Mouse (Mus musculus): ENCODE results near the gene Tagap1.
A peak's percentile ranks its signal among the peaks of the same experiment; 100 is the strongest.
"Not testable (repeated sequence)": the region's sequence is repeated elsewhere in the genome, so short reads cannot be mapped to it uniquely, and the experiment has no call there.

The Tagap1 gene

DNA sequence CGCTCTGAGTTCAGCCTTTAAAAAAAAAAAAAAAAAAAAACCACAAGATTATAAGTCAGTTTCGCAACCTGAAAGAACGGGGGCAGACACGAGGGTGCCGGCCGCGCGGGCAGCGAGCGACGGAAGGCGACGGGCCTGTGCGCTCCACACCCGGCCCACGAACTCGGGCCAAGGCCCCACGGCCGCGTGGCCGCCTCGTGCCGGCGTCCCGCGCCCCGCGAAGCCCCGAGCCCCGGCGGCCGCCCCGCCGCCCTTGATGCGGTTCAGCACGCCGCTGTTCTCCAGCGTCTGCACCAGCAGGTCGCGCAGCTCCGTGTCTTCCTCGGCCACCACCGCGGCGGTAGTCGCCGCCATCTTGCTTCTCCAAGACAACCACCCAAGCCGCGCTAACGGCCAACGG lies at the start of gene Tagap1:
Gene Tagap1, minus strand, starts transcription at position 381 of the 400 bp plus-strand sequence.
- DNase-seq (ENCODE audit: low read depth, low spot score): not testable (repeated sequence)

DNA sequence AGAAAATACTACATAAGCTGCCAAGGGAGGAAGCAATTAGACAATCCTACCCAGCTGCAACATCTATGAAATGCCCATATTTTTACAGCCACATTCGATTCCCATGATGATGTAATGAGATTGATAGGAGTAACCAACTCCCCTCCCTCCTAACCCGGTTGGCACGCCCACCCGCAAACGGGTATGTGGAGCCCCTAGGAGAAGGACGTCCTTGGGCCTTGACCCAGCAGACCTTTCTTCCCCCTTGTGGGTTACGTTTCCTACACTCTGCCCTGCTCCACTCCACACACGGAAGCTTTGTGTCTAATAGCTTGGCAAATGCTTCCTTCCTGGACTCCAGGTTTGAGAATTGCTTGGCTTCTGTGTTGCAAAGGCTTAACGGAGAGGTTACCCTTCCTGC lies 48.9 kb upstream of the Tagap1 start:
- DNase-seq (ENCODE audit: low read depth, low spot score): not testable (repeated sequence)

DNA sequence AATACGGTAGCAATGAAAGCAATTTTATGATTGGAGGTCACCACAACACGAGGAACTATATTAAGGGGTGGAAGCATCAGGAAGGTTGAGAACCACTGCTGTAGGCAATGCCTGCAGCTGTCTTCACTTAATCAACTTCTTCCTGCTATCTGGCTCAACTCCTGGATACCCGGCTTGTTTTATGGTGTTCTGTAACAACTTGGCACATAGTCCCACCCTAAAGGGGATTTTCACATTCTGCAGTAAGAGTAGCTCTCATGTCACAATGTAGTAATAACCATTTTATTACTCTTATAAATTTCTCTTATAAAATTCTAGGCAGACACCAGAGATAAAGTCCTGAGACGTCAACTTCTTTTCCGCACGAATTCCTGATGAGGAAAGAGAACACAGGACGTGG lies 48.5 kb upstream of the Tagap1 start:
- DNase-seq (ENCODE audit: low read depth, low spot score): not testable (repeated sequence)

DNA sequence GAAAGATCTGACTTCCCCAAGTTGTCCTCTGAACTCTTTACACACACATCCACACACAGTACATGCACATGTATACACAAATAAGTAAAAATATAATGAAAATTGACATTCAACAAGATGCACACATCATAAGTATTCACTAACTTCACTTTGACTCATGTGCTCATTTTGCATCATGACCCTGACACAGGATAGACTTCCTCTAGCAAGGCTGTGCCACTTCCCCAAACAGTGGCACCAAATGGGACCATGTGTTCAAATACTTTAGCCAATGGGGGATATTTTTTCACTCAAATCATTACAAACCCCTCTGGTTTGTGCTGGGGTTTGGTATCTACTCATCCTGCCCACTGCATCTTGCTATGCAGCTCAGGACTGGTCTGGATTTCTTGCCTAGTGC lies 47.9 kb upstream of the Tagap1 start:
- not testable (repeated sequence) for DNase-seq (ENCODE audit: low read depth, low spot score)

DNA sequence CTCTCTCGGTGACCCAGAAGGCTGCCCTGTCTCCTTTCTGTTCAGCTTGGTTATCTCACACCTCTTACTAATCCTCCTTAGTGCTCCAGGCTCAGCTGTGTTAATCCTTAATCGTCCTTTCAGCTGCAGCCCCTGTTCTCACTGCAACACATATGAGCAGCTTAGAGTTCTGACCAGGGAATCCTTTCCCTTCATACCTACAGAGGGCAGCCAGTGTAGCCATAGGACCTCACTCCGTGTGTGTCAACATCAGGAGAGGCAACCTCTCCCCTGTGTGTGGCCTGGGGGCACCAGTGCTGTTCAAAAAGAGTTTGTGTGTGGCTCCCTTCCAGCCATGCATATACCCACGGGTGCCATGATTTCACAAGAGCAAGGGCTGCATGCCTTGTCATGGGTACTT lies 44.7 kb upstream of the Tagap1 start:
- not testable (repeated sequence) for DNase-seq (ENCODE audit: low read depth, low spot score)

DNA sequence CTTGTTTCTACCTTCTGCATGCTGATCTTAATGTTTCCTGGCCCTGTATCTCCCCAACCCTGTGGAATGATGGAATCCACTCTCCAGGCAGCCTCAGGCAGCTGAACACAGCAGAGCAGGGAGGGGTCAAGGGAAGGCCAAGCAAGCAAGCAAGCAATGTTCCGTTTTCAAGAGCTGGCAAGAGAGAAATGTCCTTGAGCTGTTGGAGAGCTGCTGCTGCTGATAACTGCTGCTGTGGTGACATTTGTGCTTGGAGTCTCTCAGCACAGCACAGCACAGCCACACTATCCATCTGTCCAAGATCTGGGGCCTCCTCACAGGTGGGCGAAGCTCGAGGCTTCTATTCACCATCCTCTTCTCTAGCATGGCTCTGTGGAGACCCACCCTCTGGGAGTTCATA lies 42.4 kb upstream of the Tagap1 start:
- DNase-seq (ENCODE audit: low read depth, low spot score): not testable (repeated sequence)

DNA sequence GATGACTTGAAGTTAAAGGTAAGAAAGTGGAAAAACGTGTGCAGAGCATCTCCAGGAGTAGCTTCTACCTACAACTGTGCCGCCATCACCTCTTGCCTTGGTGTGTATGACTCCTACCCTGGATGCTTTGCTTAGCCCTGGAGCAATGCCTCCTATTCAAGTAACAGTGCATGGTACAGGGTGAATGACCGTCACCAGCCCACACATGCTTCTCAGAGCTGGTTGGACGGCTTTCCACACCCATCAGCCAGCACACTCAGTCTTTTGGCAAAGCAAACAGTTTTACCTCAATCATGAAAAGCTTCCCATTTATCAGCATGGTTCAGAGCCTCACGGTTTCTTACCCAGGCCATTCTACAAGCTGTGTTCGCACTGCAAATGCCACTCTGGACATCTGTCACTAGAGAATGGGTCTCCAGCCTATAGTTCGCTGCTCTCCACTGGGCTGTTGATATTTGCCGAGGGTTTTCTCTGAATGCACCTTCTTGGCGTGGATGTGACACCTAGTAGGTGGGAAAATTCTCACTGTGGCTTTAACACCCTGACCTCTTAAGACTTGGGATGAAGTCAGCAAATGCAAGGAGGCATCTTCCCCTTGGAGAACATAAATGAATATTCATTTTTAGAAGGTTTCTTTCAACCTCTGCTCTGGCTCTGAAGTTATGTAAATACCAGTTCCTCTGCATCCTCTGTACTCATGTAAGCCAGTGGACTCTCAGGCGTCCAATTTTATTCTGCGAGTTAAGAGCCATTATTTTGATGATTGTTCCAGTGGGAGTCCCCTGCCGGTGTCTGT lies 41.0 kb upstream of the Tagap1 start:
- not testable (repeated sequence) for DNase-seq (ENCODE audit: low read depth, low spot score)

DNA sequence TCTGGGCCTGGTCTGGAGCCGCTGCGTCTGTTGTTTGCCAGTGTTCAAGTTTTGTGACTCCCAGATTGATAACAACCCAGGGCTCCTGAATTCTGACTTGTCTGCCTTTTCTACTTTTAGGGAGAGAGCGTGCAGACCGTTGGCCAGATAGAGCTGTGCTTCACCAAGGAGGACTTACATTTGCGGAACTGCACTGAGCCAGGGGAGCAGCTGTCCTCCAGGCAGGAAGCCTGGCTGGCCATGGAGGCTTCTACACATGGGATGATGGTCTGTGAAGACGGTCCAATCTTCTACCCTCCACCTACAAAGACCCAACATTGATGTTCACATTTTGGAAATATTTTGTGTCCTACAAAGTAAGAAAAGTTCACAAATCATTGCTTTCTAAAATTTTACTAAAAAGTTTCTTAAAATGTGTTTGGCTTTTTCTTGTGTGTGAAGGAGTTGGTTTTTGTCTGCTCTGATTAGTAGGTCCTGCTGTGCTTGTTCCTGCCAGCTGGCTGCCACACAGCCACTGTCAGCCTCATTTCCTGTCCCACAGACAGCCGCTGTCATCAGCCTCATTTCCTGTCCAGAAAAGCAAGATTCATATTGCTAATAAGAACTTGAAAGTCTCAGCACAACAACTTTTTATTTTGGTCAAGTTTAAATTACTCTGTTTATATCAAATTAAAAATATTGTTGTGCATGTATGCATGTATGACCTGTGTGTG lies 37.0 kb upstream of the Tagap1 start:
- DNase-seq (ENCODE audit: low read depth, low spot score): not testable (repeated sequence)

DNA sequence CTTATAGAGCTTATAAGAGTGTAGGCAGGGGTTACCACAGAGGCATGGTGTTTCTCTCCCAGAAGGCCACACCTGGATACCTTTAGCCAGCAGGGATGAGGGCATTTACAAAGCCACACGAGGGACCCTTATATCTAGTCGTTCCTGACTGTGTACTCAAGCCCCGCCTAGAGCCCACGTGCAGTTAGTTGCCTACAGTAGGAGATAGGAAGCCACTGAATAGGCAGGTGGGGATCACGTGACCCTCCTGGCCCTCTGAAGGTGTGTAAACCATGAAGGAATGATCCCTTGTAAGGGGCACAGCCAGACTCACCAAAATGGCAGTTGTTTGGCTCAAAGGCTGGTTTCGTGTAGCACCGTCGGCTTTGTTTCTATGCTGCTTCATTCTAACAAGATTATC lies 35.9 kb upstream of the Tagap1 start:
- DNase-seq (ENCODE audit: low read depth, low spot score): not testable (repeated sequence)

DNA sequence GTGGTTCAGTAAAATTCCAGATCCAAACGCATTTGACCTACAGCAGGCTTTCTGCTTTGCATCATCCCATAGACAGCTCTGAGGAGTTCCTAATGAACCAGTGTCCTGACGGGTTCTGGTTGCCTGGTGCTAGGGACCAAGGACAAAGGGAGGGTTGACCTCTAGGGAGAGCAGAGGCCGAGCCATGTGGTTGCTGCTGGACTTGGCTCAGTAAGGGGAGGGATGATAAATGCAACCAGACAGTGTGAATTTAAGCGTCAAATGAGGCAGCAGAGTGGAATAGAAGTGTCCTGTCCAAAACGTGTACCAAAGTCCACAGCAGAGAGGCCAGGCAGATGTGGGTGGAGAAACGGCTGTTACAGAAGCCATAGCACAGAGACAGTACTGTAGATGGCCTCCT lies 34.5 kb upstream of the Tagap1 start:
- not testable (repeated sequence) for DNase-seq (ENCODE audit: low read depth, low spot score)

DNA sequence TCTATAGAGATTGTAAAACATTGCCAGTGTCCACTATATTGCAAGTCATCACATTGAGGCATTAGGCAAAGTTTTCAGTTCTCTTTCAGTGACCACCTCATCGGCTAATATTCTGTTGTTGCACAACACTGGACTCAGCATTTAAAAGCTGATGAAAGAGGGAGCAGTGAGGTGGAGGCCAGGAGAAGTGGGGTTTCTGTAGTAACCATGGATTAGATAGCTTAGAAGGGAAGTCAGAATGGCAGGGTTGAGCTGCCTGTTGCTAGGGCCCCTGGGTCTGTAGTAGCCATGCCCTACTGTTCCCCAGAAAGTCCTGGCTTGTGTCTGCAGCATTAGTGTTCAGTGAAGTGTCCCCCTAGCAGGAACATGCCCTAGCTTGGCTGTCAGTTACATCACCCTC lies 25.2 kb upstream of the Tagap1 start:
- not testable (repeated sequence) for DNase-seq (ENCODE audit: low read depth, low spot score)

DNA sequence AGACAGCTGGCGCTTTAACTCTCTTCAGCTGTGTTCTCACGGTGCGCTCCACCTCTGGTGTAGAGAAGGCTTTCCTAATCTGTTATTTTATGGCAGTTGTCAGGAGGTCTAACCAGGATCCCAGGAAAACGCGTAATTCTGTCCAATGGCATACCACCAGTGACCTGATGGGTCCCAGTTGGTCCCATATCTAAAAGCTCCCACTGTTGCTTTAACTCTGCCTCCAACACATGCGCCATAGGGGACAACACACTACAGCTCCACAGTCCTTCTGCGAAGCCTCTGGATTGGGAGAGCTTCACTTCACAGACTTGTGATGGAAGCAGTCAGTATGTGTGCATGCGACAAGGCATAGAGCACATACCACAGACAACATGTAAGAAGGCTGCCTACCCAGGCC lies 19.2 kb upstream of the Tagap1 start:
- DNase-seq (ENCODE audit: low read depth, low spot score): not testable (repeated sequence)

DNA sequence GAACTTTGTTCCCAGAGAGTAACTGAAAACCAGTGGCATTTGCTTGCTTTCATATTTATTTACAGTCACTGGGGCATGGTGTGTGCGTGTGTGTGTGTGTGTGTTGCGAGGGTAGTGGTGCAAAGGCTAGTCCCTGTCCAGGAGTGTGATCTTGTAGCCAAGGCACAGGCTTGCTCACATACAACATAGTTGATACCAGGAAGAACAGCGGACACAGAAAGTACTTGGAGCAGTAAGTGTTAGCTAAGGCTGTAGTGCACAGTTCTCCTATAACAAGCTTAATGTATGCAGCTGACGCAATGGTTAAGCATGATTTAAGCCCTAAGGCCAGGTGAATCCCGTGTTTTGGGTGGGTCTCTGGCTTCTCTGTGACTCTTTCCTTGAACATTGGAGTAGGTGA lies 18.4 kb upstream of the Tagap1 start:
- DNase-seq (ENCODE audit: low read depth, low spot score): not testable (repeated sequence)

DNA sequence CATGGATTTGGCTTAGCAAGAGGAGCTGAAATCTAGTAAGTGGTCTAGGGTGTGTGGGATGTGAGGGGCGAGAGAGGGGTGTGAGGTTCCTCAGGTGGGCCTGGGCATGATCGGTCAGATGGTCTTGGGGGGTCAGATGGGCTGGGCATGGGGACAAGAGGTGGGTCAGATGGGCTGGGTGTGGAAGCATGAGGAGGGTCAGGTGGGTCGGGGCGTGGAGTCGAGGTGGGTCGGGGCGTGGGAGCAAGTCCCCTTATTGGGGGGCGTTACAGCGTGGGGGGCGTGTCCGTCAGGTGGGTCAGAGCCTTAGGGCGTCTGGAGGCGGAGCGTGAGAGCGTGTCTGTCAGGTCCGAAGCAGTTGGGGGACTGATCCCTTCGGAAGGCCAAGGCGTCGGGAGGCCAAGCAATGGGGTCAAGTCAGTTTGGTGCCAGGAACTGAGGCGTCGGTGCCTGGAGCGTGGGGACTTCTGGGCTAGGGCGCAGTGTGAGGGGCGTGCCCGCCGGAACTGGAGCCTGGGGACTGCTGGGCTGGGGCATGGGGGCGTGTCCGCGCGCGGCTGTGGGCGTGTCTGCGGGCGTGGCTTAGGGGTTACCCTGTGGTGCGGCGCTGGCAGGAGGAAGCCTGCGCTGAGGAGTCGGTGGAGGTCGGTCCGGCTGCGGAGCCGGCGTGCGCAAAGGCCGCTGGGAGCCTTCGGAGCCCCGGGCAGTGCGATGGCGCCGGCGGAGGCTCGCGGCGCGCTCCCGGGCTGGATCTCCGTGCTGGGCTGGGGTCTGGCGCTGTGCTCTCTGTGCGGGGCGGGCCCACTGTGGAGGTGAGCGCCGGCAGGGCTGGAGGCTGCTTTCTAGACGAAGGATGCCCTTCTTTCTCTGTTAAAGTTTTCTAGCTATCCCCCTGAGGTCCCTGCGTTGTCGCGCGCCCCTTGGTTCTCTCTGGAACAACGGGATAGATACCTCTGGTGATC lies 17.6 kb upstream of the Tagap1 start, which contains the start of gene Gm49721:
Gene Gm49721, plus strand, starts transcription at position 618 of the 962 bp plus-strand sequence.
- peak; percentile 40 for DNase-seq (ENCODE audit: low read depth, low spot score)

DNA sequence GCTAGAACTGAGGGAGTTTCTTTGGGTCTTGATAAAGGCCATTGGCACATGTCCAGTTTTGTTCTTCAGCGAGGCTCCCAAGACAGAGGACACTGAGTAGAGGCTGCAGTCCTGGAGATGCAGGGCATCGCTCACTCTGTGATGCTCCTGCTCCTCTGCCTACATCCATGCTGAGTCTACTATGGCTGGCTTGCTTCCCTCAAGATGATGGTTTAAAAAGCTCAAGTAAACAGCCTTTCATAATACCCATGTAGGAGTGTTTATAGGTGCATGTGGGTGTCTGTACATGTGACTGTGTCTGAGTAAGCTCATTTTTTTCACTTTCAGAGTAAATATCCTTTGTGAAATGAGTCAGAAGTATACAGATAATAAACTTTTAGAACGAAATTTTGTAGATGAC lies 14.0 kb upstream of the Tagap1 start:
- DNase-seq (ENCODE audit: low read depth, low spot score): not testable (repeated sequence)

DNA sequence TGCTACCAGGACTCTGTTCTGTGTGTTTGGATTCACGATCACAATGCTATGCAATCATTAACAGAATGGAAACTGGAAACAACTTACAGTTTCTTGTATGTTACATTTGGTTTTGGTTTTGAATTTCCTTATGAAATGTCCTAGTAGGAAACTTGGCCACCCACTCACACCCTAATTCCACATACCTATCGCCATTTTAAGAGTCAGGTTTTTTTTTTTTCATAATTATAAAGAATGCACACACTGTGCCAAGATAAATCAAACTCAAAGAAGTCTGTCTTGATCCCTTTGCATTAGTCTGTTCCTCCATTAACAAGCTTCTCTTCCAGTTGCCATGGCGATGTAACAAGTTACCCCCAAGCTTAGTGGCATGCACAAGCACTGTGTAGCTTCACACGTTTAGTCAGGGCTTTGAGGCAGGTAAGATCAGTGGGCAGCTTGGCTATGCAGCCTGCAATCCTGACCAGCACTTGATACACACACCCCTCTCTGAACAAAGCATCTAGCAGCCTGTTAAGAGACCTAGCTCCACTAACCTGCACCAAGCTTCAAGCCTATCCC lies 12.0 kb upstream of the Tagap1 start:
- not testable (repeated sequence) for DNase-seq (ENCODE audit: low read depth, low spot score)

DNA sequence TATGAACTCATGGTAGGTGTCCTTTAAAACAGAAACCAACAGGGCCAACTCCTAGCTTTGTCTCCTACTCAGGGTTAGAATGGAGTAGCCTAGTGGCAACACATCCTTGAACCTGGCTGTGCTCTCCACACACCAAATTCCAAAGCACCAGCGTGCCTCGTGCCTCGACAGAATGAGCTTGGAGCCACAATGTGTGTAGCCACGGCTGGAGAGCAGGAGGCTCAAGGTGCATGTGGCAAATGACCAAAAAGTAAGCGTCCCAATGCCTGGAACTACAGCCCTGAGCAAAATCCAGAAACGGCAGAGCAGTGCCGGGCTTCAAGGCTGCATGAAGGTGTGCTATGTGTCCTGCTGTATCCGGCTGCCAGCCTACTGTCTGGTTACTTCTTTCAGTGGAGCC lies 10.3 kb upstream of the Tagap1 start:
- not testable (repeated sequence) for DNase-seq (ENCODE audit: low read depth, low spot score)

DNA sequence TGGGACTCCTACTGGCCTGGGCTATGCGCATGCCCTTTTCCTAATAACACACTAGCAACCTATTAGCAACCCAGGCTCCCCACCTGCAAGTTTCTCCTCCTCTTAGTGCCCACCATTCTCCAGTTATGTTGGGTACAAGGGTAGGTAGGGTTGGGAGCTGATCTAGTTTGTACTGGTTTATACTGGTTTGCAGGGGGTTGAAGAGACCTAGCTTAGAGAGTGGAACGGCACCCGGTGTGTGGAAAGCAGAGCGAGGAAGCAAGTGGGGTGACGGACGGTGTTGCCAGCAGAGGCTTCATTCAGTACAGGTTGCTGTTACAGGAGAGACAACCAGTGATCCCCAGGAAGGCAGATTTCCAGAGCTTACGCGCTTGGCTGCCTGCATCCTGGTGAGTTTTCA lies 9.4 kb upstream of the Tagap1 start, which contains the start of gene Rnaset2b:
Gene Rnaset2b, plus strand, starts transcription at position 301 of the 400 bp plus-strand sequence.
- not testable (repeated sequence) for DNase-seq (ENCODE audit: low read depth, low spot score)

DNA sequence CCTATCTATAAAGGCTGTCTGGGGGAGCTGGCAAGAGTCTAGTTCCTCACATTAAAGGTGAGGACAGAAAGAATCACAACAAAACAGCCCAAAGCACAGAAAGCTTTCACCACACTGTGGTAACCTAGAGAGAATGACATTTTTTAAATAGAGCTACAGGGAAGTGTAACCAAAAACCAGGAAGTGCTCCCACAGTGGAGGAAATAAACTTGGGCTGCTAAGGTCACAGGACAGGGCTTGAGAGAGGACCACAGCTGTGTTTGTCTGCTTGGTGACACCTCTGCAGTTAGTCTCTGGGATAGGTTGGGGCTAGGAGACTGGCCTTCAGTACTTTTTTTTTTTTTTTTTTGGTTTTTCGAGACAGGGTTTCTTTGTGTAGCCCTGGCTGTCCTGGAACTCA lies 6.7 kb upstream of the Tagap1 start:
- not testable (repeated sequence) for DNase-seq (ENCODE audit: low read depth, low spot score)

DNA sequence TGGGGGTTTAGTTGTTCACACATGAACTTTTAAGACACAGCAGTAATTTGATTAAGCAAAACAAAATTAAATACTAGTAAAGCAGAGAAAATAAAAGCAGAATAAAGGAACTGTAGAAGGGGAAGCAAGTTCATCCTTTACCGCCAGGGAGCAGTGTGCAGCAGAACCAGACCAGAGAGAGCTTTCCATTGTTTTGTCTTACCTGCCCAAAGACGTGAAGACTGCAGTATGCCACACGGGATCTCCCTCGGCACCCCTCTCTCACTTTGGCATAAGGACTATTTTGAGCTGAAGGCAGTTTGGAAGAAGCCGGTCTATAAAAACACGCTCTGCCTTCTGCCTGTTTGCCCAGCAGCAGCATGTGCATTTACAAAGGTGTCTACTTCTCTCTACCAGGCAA lies 4.4 kb upstream of the Tagap1 start:
- peak; percentile 52 for DNase-seq (ENCODE audit: low read depth, low spot score)

DNA sequence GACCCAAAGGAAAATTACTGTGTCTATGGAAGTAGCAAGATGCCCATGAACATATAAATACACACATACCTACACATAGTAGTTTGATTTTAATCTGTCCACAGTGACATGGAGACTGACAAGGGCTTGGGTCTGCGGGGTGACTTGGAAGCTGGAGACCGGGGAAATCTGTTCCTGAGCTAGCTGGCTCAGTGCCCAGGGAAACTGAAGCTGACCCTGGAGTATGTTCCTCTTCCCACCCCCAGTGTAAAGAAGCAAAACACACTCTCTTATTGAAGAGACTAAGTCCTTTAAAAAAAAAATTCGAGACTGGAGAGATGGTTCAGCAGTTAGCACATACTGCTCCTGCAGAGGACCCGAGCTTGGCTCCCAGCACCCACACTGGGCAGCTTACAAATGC lies 2.0 kb upstream of the Tagap1 start:
- not testable (repeated sequence) for DNase-seq (ENCODE audit: low read depth, low spot score)
